Mouse (Mus musculus) embryonic facial prominence, embryonic 14.5 days (tissue): ENCODE results near the gene 2310079G19Rik. TPM values are rescaled to one million over a fixed set of nuclear protein-coding genes. Genes with fewer than 3 reads are reported as not detected.
A peak's percentile ranks its signal among the peaks of the same experiment; 100 is the strongest.

Experiments used
- ATAC-seq: fragments of 200-750 bp; cut with Nextera tagmentation; 2 replicates; pipeline ENCODE4 v1.8.0; 2017; ENCODE audit warnings: low read depth, moderate number of reproducible peaks, moderate TSS enrichment
- DNase-seq: peaks from one replicate; pipeline ENCODE4 v3.0.0-alpha.2; 2015; ENCODE audit warnings: low spot score
- H3K27ac ChIP-seq: fragments of 300-500 bp; sonication (generic); replicated peaks from 2 replicates; pipeline ENCODE4 v1.5.1; 2014; ENCODE audit warnings: low read depth, mild to moderate bottlenecking, low read length, moderate library complexity
- H3K27me3 ChIP-seq: fragments of 300-500 bp; sonication (generic); replicated peaks from 2 replicates; pipeline ENCODE4 v1.6.1; 2014; ENCODE audit warnings: low read length; ENCODE audit not compliant: control insufficient read depth, insufficient read depth
- H3K36me3 ChIP-seq: fragments of 300-500 bp; sonication (generic); 2 replicates; pipeline ENCODE4 v1.6.1; 2014; ENCODE audit warnings: low read length, mixed read lengths; ENCODE audit not compliant: control insufficient read depth, insufficient read depth
- H3K4me1 ChIP-seq: fragments of 300-500 bp; sonication (generic); 2 replicates; pipeline ENCODE4 v1.6.1; 2014; ENCODE audit warnings: antibody characterized with exemption, low read length; ENCODE audit not compliant: control insufficient read depth, insufficient read depth
- H3K4me2 ChIP-seq: fragments of 300-500 bp; sonication (generic); 2 replicates; pipeline ENCODE4 v1.6.1; 2014; ENCODE audit warnings: low read depth, mild to moderate bottlenecking, low read length, moderate library complexity, mixed read lengths
- H3K4me3 ChIP-seq: fragments of 300-500 bp; sonication (generic); 2 replicates; pipeline ENCODE4 v1.5.1; 2014; ENCODE audit warnings: low read depth, mild to moderate bottlenecking, low read length
- H3K9ac ChIP-seq: fragments of 300-500 bp; sonication (generic); 2 replicates; pipeline ENCODE4 v1.6.1; 2014; ENCODE audit warnings: low read depth, mild to moderate bottlenecking, low read length, moderate library complexity, mixed read lengths
- H3K9me3 ChIP-seq: fragments of 300-500 bp; sonication (generic); 2 replicates; pipeline ENCODE4 v1.6.1; 2016; ENCODE audit warnings: low read length; ENCODE audit not compliant: control insufficient read depth
- WGBS: fragments of 180-500 bp; shearing (Covaris S2); extraction: QIAGEN DNeasy Blood & Tissue Kit; methylation state at CpG from one replicate; pipeline ENCODE4 v1.1.7; 2014; 5-methylcytosine and 5-hydroxymethylcytosine counted together
- polyA plus RNA-seq: library from polyadenylated mRNA; unstranded; fragments of >200 nt; fragmentation: Nextera tagmentation; extraction: Ambion mirVana; gene quantifications from 2 replicates; pipeline ENCODE4 v1.2.1, GENCODE M21; 2014

The 2310079G19Rik gene
- not detected in 2 replicates for polyA plus RNA-seq

DNA sequence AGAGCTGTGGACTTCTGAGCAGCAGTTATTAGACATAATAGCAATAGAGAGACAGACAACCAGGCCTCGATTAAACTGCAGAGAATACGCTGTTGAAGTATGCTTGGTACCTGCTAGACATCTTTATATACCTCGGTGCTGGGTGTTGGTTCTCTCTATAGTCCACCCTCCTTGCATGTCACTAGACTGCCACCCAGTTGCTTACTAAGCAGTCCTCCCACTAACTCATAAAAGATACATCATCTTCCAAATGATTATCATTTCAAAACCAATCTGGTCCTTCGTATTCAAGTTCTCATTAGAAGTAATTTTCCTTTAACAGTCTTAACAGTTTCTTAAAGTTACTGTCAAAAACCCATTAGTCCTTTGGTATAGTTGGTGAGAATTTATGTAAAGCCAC lies at the start of gene 2310079G19Rik:
TSS of gene 2310079G19Rik (minus strand) at position 101 of the 400 bp plus-strand sequence.
- no peaks in the 10 kb centered on the region for H3K36me3 ChIP-seq
- no peak within 1 kb of the TSS for H3K4me3 ChIP-seq
- no peak within 1 kb of the TSS for H3K4me2 ChIP-seq
- no peaks in the 10 kb centered on the region for H3K9me3 ChIP-seq
- no peak for DNase-seq
- WGBS = 90% methylated on average over 4 of the region's 4 CpGs
- H3K27me3 ChIP-seq = no peaks in the 10 kb centered on the region
- no peak for ATAC-seq
- H3K27ac ChIP-seq = no peak within 1 kb of the TSS
- H3K9ac ChIP-seq = no peak within 1 kb of the TSS
- H3K4me1 ChIP-seq = no peaks in the 10 kb centered on the region

DNA sequence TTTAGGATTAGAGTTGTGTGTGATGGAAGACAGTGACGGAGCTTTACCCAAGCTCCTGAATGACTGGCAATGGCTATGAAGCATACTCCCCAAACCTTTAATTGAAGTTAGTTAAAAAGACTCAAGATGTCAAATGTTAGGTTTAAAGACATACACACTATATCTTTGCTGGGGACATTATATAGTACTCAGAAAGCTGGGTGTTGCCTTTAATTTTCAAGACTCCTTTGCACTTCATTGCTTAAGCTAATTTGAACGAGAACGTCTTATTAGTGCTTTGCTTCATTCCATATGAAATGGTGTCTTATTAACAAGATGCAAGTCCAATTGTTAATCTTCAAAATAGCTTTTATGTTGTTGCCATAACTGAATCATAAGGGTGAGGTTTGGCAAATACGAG lies 44.1 kb upstream of the 2310079G19Rik start, which contains the start of gene Krtap27-1:
TSS of gene Krtap27-1 (minus strand) at position 101 of the 400 bp plus-strand sequence.
- H3K27ac ChIP-seq = no peak within 1 kb of the TSS
- WGBS = 89% methylated on average over 4 of the region's 4 CpGs
- DNase-seq = no peak

GRCm38 (mm10) chr16:88657426-88657825 lies 30.0 kb upstream of the 2310079G19Rik start:
- Histone ChIP-seq H3K4me2 (no peak overlapping the region), H3K27me3 (no peaks in the 10 kb centered on the region), H3K27ac (no peak overlapping the region), H3K4me1 (no peaks in the 10 kb centered on the region), H3K9ac (no peak overlapping the region), H3K36me3 (no peaks in the 10 kb centered on the region), H3K4me3 (no peak overlapping the region), H3K9me3 (no peaks in the 10 kb centered on the region)
- ATAC-seq (peak; percentile 41; the same call in 1 of the 2 replicates), DNase-seq (peak; percentile 23)
- WGBS = 56% methylated on average over 1 of the region's 1 CpGs

More for the DNA sequence above, 44.1 kb upstream of the 2310079G19Rik start, which contains the start of gene Krtap27-1:
- Histone ChIP-seq H3K36me3 (no peaks in the 10 kb centered on the region), H3K4me1 (no peaks in the 10 kb centered on the region), H3K9ac (no peak within 1 kb of the TSS), H3K27me3 (no peaks in the 10 kb centered on the region), H3K9me3 (no peaks in the 10 kb centered on the region), H3K4me3 (no peak within 1 kb of the TSS), H3K4me2 (no peak within 1 kb of the TSS)
- ATAC-seq = no peak

- H3K36me3 ChIP-seq = no peaks in the 10 kb centered on the region
- no peak overlapping the region for H3K4me3 ChIP-seq
- H3K27ac ChIP-seq = no peak overlapping the region
- no peaks in the 10 kb centered on the region for H3K9me3 ChIP-seq
- H3K4me2 ChIP-seq = no peak overlapping the region
- H3K27me3 ChIP-seq = no peaks in the 10 kb centered on the region
- no peaks in the 10 kb centered on the region for H3K4me1 ChIP-seq
- ATAC-seq (no peak), DNase-seq (no peak)
- WGBS = 66% methylated on average over 2 of the region's 2 CpGs
- no peak overlapping the region for H3K9ac ChIP-seq
Measured at GRCm38 (mm10) chr16:88651952-88652351, 24.5 kb upstream of the 2310079G19Rik start.

- ATAC-seq (peak; percentile 53; the same call in 1 of the 2 replicates), DNase-seq (peak; percentile 22)
- Histone ChIP-seq H3K4me3 (no peak overlapping the region), H3K27ac (no peak overlapping the region), H3K27me3 (no peaks in the 10 kb centered on the region), H3K36me3 (no peaks in the 10 kb centered on the region), H3K4me2 (no peak overlapping the region), H3K4me1 (no peaks in the 10 kb centered on the region), H3K9ac (no peak overlapping the region), H3K9me3 (no peaks in the 10 kb centered on the region)
- WGBS = 65% methylated on average over 1 of the region's 1 CpGs
Measured at GRCm38 (mm10) chr16:88651082-88651481, 23.6 kb upstream of the 2310079G19Rik start.

GRCm38 (mm10) chr16:88647358-88647846 lies 19.9 kb upstream of the 2310079G19Rik start, which contains the start of gene Krtap26-1:
TSS of gene Krtap26-1 (minus strand) at chr16:88647796.
- DNase-seq (no peak), ATAC-seq (no peak)
- no peaks in the 10 kb centered on the region for H3K4me1 ChIP-seq
- H3K36me3 ChIP-seq = no peaks in the 10 kb centered on the region
- 87% methylated on average over 10 of the region's 10 CpGs for WGBS
- H3K27ac ChIP-seq = no peak within 1 kb of the TSS
- no peak within 1 kb of the TSS for H3K4me2 ChIP-seq
- no peaks in the 10 kb centered on the region for H3K9me3 ChIP-seq
- no peaks in the 10 kb centered on the region for H3K27me3 ChIP-seq
- H3K4me3 ChIP-seq = no peak within 1 kb of the TSS
- no peak within 1 kb of the TSS for H3K9ac ChIP-seq

GRCm38 (mm10) chr16:88646366-88647111 lies 19.1 kb upstream of the 2310079G19Rik start:
- Histone ChIP-seq H3K36me3 (no peaks in the 10 kb centered on the region), H3K4me3 (no peak overlapping the region), H3K4me2 (no peak overlapping the region), H3K27ac (no peak overlapping the region), H3K4me1 (no peaks in the 10 kb centered on the region), H3K9me3 (no peaks in the 10 kb centered on the region), H3K27me3 (no peaks in the 10 kb centered on the region), H3K9ac (no peak overlapping the region)
- 87% methylated on average over 8 of the region's 8 CpGs for WGBS
- ATAC-seq (no peak), DNase-seq (no peak)

GRCm38 (mm10) chr16:88640053-88640452 lies 12.6 kb upstream of the 2310079G19Rik start:
- H3K4me2 ChIP-seq = no peak overlapping the region
- DNase-seq (no peak), ATAC-seq (no peak)
- H3K27me3 ChIP-seq = no peaks in the 10 kb centered on the region
- H3K36me3 ChIP-seq = no peaks in the 10 kb centered on the region
- H3K4me1 ChIP-seq = no peaks in the 10 kb centered on the region
- WGBS = 73% methylated on average over 3 of the region's 3 CpGs
- no peak overlapping the region for H3K4me3 ChIP-seq
- peaks cover 4% of the 10 kb centered on the region; the same call in 1 of the 2 replicates for H3K9me3 ChIP-seq
- no peak overlapping the region for H3K9ac ChIP-seq
- no peak overlapping the region for H3K27ac ChIP-seq
